Mouse (Mus musculus) heart, adult 18-20 months (tissue): Measurements from ENCODE around the gene Olfr224. TPM values are rescaled to one million over a fixed set of nuclear protein-coding genes. Genes with fewer than 3 reads are reported as not detected.

Experiments
- DNase-seq, 2 experiments: peaks; one replicate each; pipeline ENCODE4 v3.0.0; 2021 to 2022; ENCODE audit warnings: mixed read lengths in 1 of 2
- total RNA-seq, 2 experiments: library from RNA; stranded (reverse); gene quantifications; 2 replicates each; pipeline ENCODE4 v1.2.3; 2021

Olfr224 gene
- total RNA-seq, 2 experiments from 2014 or later, result not detected

GRCm38 (mm10) chr11:58518916-58519315 is 51.4 kb downstream of the Olfr224 start:
- DNase-seq, result peak; percentile 56 to 69

Other genes starting within 250 kb of the Olfr224 start
- gene Zfp672, start 240.2 kb downstream of the Olfr224 start, total RNA-seq, result 10 to 100 TPM; 35.2 to 42.4 TPM
- gene Sh3bp5l, start 239.8 kb downstream of the Olfr224 start, total RNA-seq, result 10 to 100 TPM; 27.7 to 30.0 TPM
- gene Lypd8, start 191.5 kb downstream of the Olfr224 start, total RNA-seq, result not detected
- not detected for gene 1810065E05Rik, start 149.4 kb downstream of the Olfr224 start, total RNA-seq
- gene Gm12253, start 138.0 kb downstream of the Olfr224 start, total RNA-seq, result not detected
- gene Lypd9, start 117.6 kb downstream of the Olfr224 start, total RNA-seq, result not detected
- not detected for gene Olfr30, start 108.3 kb downstream of the Olfr224 start, total RNA-seq
- not detected for gene Olfr332, start 78.0 kb downstream of the Olfr224 start, total RNA-seq
- gene Olfr331, start 68.0 kb downstream of the Olfr224 start, total RNA-seq, result not detected
- gene Olfr330, start 35.7 kb downstream of the Olfr224 start, total RNA-seq, result not detected
- gene Olfr329-ps, start 24.1 kb downstream of the Olfr224 start, total RNA-seq, result not detected
- under 1 TPM in 1 of 2 experiments, not detected in 1; 0.10 TPM for gene Olfr328, start 14.9 kb downstream of the Olfr224 start, total RNA-seq
- gene Olfr325, start 7.2 kb upstream of the Olfr224 start, total RNA-seq, result not detected
- gene Olfr324, start 24.6 kb upstream of the Olfr224 start, total RNA-seq, result not detected
- 1 to 10 TPM; 2.7 to 4.9 TPM for gene 2210407C18Rik, start 45.5 kb upstream of the Olfr224 start, total RNA-seq
- not detected for gene Olfr323, start 59.9 kb upstream of the Olfr224 start, total RNA-seq
- gene Trim58, start 69.9 kb upstream of the Olfr224 start, total RNA-seq, result not detected
- gene Olfr322, start 88.2 kb upstream of the Olfr224 start, total RNA-seq, result not detected
- not detected for gene Olfr320, start 110.5 kb upstream of the Olfr224 start, total RNA-seq
- not detected for gene Olfr319, start 128.6 kb upstream of the Olfr224 start, total RNA-seq
- not detected for gene Olfr318, start 153.5 kb upstream of the Olfr224 start, total RNA-seq
- not detected for gene Olfr317, start 168.7 kb upstream of the Olfr224 start, total RNA-seq
- not detected for gene Olfr316, start 182.2 kb upstream of the Olfr224 start, total RNA-seq
- gene Olfr315, start 202.6 kb upstream of the Olfr224 start, total RNA-seq, result not detected
- not detected for gene Olfr314, start 212.4 kb upstream of the Olfr224 start, total RNA-seq
- not detected for gene Fam183b, start 231.4 kb upstream of the Olfr224 start, total RNA-seq
- gene Olfr313, start 244.4 kb upstream of the Olfr224 start, total RNA-seq, result not detected